Mouse (Mus musculus) CH12.LX (cell line): ENCODE results near the gene Tmem97. TPM values are rescaled to one million over a fixed set of nuclear protein-coding genes. Genes with fewer than 3 reads are reported as not detected.

Experiments
- DNase-seq: peaks from one replicate; pipeline ENCODE4 v3.0.0-alpha.2; 2013; ENCODE audit errors: extremely low read depth
- H3K27ac ChIP-seq: 2 replicates; pipeline ENCODE4 v1.5.1; 2012; ENCODE audit warnings: low read depth, mild to moderate bottlenecking, control low read depth, moderate library complexity; ENCODE audit not compliant: insufficient read depth
- H3K27me3 ChIP-seq: replicated peaks from 2 replicates; pipeline ENCODE3; 2012; ENCODE audit warnings: inconsistent platforms
- H3K36me3 ChIP-seq, 2 experiments: replicated peaks in 1 of 2; 2 replicates each; pipeline versions ENCODE3 to v1.6.1; 2012; ENCODE audit warnings: inconsistent platforms in 1 of 2, low read length in 1 of 2, mild to moderate bottlenecking in 1 of 2, mixed read lengths in 1 of 2, moderate library complexity in 1 of 2; ENCODE audit not compliant: control insufficient read depth in 1 of 2, insufficient read depth in 1 of 2
- H3K4me1 ChIP-seq, 2 experiments: 2 replicates each; pipeline ENCODE4 v1.6.1; 2012; ENCODE audit warnings: inconsistent platforms in 1 of 2, moderate library complexity in 1 of 2; ENCODE audit not compliant: insufficient read depth in 2 of 2, control insufficient read depth in 1 of 2
- H3K4me2 ChIP-seq: 2 replicates; pipeline ENCODE4 v1.6.1; 2012; ENCODE audit warnings: low read depth, mild to moderate bottlenecking, control low read depth; ENCODE audit not compliant: poor library complexity, insufficient read depth, severe bottlenecking
- H3K4me3 ChIP-seq, 3 experiments: fragments of 150-350 bp in 1 of 3; sonication (generic) in 1 of 3; replicated peaks in 1 of 3; 2 replicates each; pipeline versions ENCODE3 to v1.5.1; 2011 to 2012; ENCODE audit warnings: low read depth in 2 of 3, low read length in 2 of 3, mild to moderate bottlenecking in 2 of 3, moderate library complexity in 2 of 3, control low read depth in 1 of 3, improper control_type of control experiment in 1 of 3, inconsistent platforms in 1 of 3, mixed read lengths in 1 of 3; ENCODE audit not compliant: poor library complexity in 1 of 3
- H3K79me2 ChIP-seq: replicated peaks from 2 replicates; pipeline ENCODE4 v1.6.1; 2012; ENCODE audit warnings: mild to moderate bottlenecking, moderate library complexity; ENCODE audit not compliant: control insufficient read depth, poor library complexity, insufficient read depth, severe bottlenecking; ENCODE audit errors: extremely low read depth
- H3K9ac ChIP-seq: 2 replicates; pipeline ENCODE4 v1.6.1; 2012; ENCODE audit warnings: low read depth, mild to moderate bottlenecking, control low read depth, moderate library complexity; ENCODE audit not compliant: insufficient read depth
- H3K9me3 ChIP-seq: replicated peaks from 2 replicates; pipeline ENCODE3; 2012; ENCODE audit warnings: low read length, inconsistent platforms, mixed read lengths
- CTCF ChIP-seq, 2 experiments: IDR thresholded peaks in 1 of 2; conservative IDR thresholded peaks in 1 of 2; 2 replicates each; pipeline ENCODE4 v1.5.1; 2011 to 2012; ENCODE audit warnings: low read depth in 2 of 2, low read length in 2 of 2, improper control_type of control experiment in 1 of 2, inconsistent platforms in 1 of 2, mild to moderate bottlenecking in 1 of 2, moderate library complexity in 1 of 2
- E2F4 ChIP-seq: IDR thresholded peaks from 2 replicates; pipeline ENCODE4 v1.6.1; 2011; ENCODE audit warnings: low read depth, low read length, improper control_type of control experiment; ENCODE audit not compliant: insufficient replicate concordance
- ELF1 ChIP-seq: IDR thresholded peaks from 2 replicates; pipeline ENCODE4 v1.6.1; 2014; ENCODE audit warnings: low read depth, mild to moderate bottlenecking, inconsistent platforms, low read length, improper control_type of control experiment
- ETS1 ChIP-seq: conservative IDR thresholded peaks from 2 replicates; pipeline ENCODE4 v1.6.1; 2012; ENCODE audit warnings: low read depth, mild to moderate bottlenecking, inconsistent platforms, low read length, improper control_type of control experiment, moderate library complexity
- GABPA ChIP-seq: IDR thresholded peaks from 2 replicates; pipeline ENCODE4 v1.6.1; 2012; ENCODE audit warnings: low read depth, low read length, improper control_type of control experiment, inconsistent platforms; ENCODE audit not compliant: insufficient replicate concordance
- HCFC1 ChIP-seq: IDR thresholded peaks from 2 replicates; pipeline ENCODE4 v1.6.1; 2012; ENCODE audit warnings: low read depth, mild to moderate bottlenecking, inconsistent platforms, low read length, improper control_type of control experiment
- IRF4 ChIP-seq: IDR thresholded peaks from 2 replicates; pipeline ENCODE4 v1.6.1; 2014; ENCODE audit warnings: low read depth, mild to moderate bottlenecking, inconsistent platforms, low read length, improper control_type of control experiment
- JUND ChIP-seq: conservative IDR thresholded peaks from 2 replicates; pipeline ENCODE4 v1.6.1; 2011; ENCODE audit warnings: low read depth, low read length, improper control_type of control experiment
- KAT2A ChIP-seq: IDR thresholded peaks from 2 replicates; pipeline ENCODE4 v1.6.1; 2012; ENCODE audit warnings: low read length, improper control_type of control experiment, inconsistent platforms; ENCODE audit not compliant: insufficient replicate concordance
- MAFK ChIP-seq: IDR thresholded peaks from 2 replicates; pipeline ENCODE4 v1.6.1; 2011; ENCODE audit warnings: low read length, improper control_type of control experiment; ENCODE audit not compliant: insufficient replicate concordance
- MAZ ChIP-seq: IDR thresholded peaks from 2 replicates; pipeline ENCODE4 v1.6.1; 2012; ENCODE audit warnings: low read depth, mild to moderate bottlenecking, inconsistent platforms, low read length, improper control_type of control experiment, moderate library complexity
- MEF2A ChIP-seq: IDR thresholded peaks from 2 replicates; pipeline ENCODE4 v1.6.1; 2014; ENCODE audit warnings: low read depth, mild to moderate bottlenecking, inconsistent platforms, low read length, improper control_type of control experiment, borderline replicate concordance
- MXI1 ChIP-seq: IDR thresholded peaks from 2 replicates; pipeline ENCODE4 v1.6.1; 2011; ENCODE audit warnings: mild to moderate bottlenecking, low read depth, low read length, improper control_type of control experiment
- MYC ChIP-seq: IDR thresholded peaks from 2 replicates; pipeline ENCODE4 v1.6.1; 2011; ENCODE audit warnings: low read depth, mild to moderate bottlenecking, improper control_type of control experiment, low read length
- NELFE ChIP-seq: IDR thresholded peaks from 2 replicates; pipeline ENCODE4 v1.6.1; 2011; ENCODE audit warnings: low read depth, low read length, improper control_type of control experiment
- NRF1 ChIP-seq: IDR thresholded peaks from 2 replicates; pipeline ENCODE4 v1.6.1; 2014; ENCODE audit warnings: low read depth, mild to moderate bottlenecking, inconsistent platforms, low read length, improper control_type of control experiment, moderate library complexity
- PAX5 ChIP-seq: IDR thresholded peaks from 2 replicates; pipeline ENCODE4 v1.6.1; 2012; ENCODE audit warnings: low read length, inconsistent platforms, mixed read lengths
- POLR2A ChIP-seq: IDR thresholded peaks from 2 replicates; pipeline ENCODE4 v1.6.1; 2011; ENCODE audit warnings: low read depth, mild to moderate bottlenecking, improper control_type of control experiment, low read length
- POLR2AphosphoS2 ChIP-seq: IDR thresholded peaks from 2 replicates; pipeline ENCODE4 v1.6.1; 2011; ENCODE audit warnings: low read depth, low read length, improper control_type of control experiment
- RCOR1 ChIP-seq: conservative IDR thresholded peaks from 2 replicates; pipeline ENCODE4 v1.6.1; 2012; ENCODE audit warnings: low read depth, mild to moderate bottlenecking, inconsistent platforms, low read length, improper control_type of control experiment
- SIN3A ChIP-seq: IDR thresholded peaks from 2 replicates; pipeline ENCODE4 v1.6.1; 2012; ENCODE audit warnings: low read length, improper control_type of control experiment, inconsistent platforms
- SMC3 ChIP-seq: IDR thresholded peaks from 2 replicates; pipeline ENCODE4 v1.6.1; 2011; ENCODE audit warnings: low read depth, low read length, improper control_type of control experiment
- TBP ChIP-seq: conservative IDR thresholded peaks from 2 replicates; pipeline ENCODE4 v1.6.1; 2011; ENCODE audit warnings: low read depth, low read length, improper control_type of control experiment
- TCF12 ChIP-seq: IDR thresholded peaks from 2 replicates; pipeline ENCODE4 v1.6.1; 2014; ENCODE audit warnings: low read depth, mild to moderate bottlenecking, inconsistent platforms, low read length, improper control_type of control experiment
- UBTF ChIP-seq: IDR thresholded peaks from 2 replicates; pipeline ENCODE4 v1.6.1; 2012; ENCODE audit warnings: low read depth, mild to moderate bottlenecking, inconsistent platforms, low read length, improper control_type of control experiment, moderate library complexity
- USF2 ChIP-seq: conservative IDR thresholded peaks from 2 replicates; pipeline ENCODE4 v1.6.1; 2011; ENCODE audit warnings: low read depth, low read length, improper control_type of control experiment
- ZC3H11A ChIP-seq: IDR thresholded peaks from 2 replicates; pipeline ENCODE4 v1.6.1; 2012; ENCODE audit warnings: low read depth, mild to moderate bottlenecking, inconsistent platforms, low read length, improper control_type of control experiment
- ZKSCAN1 ChIP-seq: IDR thresholded peaks from 2 replicates; pipeline ENCODE4 v1.6.1; 2012; ENCODE audit warnings: low read depth, inconsistent platforms, low read length, improper control_type of control experiment, borderline replicate concordance
- ZMIZ1 ChIP-seq: IDR thresholded peaks from 2 replicates; pipeline ENCODE4 v1.6.1; 2012; ENCODE audit warnings: low read depth, mild to moderate bottlenecking, inconsistent platforms, low read length, improper control_type of control experiment
- ZNF384 ChIP-seq: IDR thresholded peaks from 2 replicates; pipeline ENCODE4 v1.6.1; 2012; ENCODE audit warnings: low read depth, low read length, improper control_type of control experiment, inconsistent platforms
- dilution Hi-C: fragments of 300-500 bp; cut with MboI; formaldehyde crosslinking; loops from 2 replicates; pipeline ENCODE4 v1.14.3; 2020; ENCODE audit warnings: low sequenced_read_pairs; ENCODE audit not compliant: extremely low pct_unique_long_range_greater_than_20kb, extremely low pct_ligation_motif_present
- in situ Hi-C: fragments of 300-500 bp; cut with MboI; formaldehyde crosslinking; loops from 3 replicates; pipeline ENCODE4 v1.14.3; 2019; ENCODE audit warnings: low sequenced_read_pairs, low pct_ligation_motif_present, low pct_unique_long_range_greater_than_20kb, mixed read lengths
- polyA plus RNA-seq: library from polyadenylated mRNA; unstranded; fragments of >175 nt; gene quantifications from 2 replicates; pipeline ENCODE4 v1.2.1, GENCODE M21; 2012; ENCODE audit warnings: low read depth; ENCODE audit not compliant: insufficient read length
- total RNA-seq, 2 experiments: library from RNA; depleted of rRNA; stranded (reverse); fragments of 300-350 nt in 1 of 2; fragments of >200 nt in 1 of 2; gene quantifications; 2 replicates each; pipeline ENCODE4 v1.2.3; 2012 to 2014

Gene Tmem97
- total and polyA plus RNA-seq, 3 experiments: 213 to 347 (median 268) TPM

DNA sequence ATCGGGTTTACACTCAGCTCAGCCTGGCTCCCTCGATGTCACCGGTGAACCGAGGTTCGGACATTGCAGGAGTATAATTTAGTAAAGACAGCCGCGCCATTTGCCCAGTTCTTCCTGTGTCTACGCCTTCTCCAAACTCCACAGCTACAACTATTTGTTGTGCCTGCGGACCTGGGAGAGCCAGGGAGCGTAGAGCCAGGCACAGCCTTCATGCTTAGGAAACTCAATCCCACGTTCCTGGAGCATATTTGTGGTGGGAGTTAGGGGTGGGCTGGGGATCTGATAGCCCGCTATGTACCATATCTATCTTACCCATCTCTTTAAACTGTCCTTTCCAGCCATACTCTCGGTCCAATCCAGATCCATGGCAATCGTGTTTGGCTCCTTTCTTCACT, 13.9 kb downstream of the Tmem97 start:
- H3K27ac ChIP-seq: peak overlapping the region; percentile 15
- H3K4me3 ChIP-seq: peak overlapping the region; percentile 70 to 86 (median 86)
- H3K4me1 ChIP-seq: peaks cover 14 to 42% of the 10 kb centered on the region in 2 experiments
- TF ChIP-seq NELFE (no peak), TBP (no peak), PAX5 (no peak), JUND (no peak), ELF1 (no peak), IRF4 (no peak), KAT2A (no peak), GABPA (no peak)
- no peaks in the 10 kb centered on the region for H3K27me3 ChIP-seq
- peak overlapping the region; percentile 77 for H3K9ac ChIP-seq
- H3K9me3 ChIP-seq: no peaks in the 10 kb centered on the region
- H3K4me2 ChIP-seq: peak overlapping the region; percentile 95
- peaks cover 64% of the 10 kb centered on the region for H3K79me2 ChIP-seq
- in situ Hi-C loops: no loop called here
- DNase-seq: no peak
- H3K36me3 ChIP-seq: peaks cover 29 to 53% of the 10 kb centered on the region in 2 experiments
- dilution Hi-C loops: no loop called here

DNA sequence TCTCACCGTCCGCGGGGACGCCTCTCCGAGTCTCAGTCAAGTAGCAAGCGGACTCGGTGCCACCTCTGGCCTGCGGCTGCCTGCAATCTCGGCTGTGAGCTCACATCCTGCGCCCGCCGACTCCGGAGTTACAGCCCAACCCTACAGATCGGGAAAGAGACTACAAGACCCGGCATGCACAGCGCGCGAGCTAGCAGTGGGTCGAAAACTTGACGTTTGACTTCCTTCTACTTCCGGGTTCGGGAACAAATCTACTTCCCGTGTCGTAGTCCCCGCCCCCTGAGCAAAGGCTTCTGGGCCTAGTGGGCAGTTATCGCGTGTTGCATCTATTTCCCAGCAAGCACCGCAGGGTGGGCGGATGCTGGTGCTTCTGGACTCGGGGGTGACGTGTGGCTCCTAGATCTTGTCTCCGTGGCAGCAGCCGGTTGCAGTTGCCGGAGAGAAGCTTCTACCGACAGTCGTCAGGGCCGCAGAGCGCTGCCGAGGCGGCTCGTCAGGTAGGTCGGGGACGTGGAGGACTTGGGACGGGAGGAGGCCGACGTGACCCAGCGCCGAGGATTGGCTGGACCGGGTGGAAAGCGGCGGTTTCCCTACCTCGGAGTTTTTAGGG, 14.4 kb downstream of the Tmem97 start, which contains the start of the genes Tnfaip1 and Ift20:
Tnfaip1 (minus strand) TSS at position 253 of the 610 bp plus-strand sequence.
Ift20 (plus strand) TSS at position 282 of the 610 bp plus-strand sequence.
- H3K4me1 ChIP-seq: peaks cover 14 to 42% of the 10 kb centered on the region in 2 experiments
- peak within 1 kb of the TSS; percentile 77 for H3K9ac ChIP-seq
- peak within 1 kb of the TSS; percentile 72 for H3K27ac ChIP-seq
- in situ Hi-C loops: no loop called here
- peak within 1 kb of the TSS; percentile 70 to 86 (median 86) for H3K4me3 ChIP-seq
- peaks cover 25 to 51% of the 10 kb centered on the region in 2 experiments for H3K36me3 ChIP-seq
- peak; percentile 100 for DNase-seq
- H3K4me2 ChIP-seq: peak within 1 kb of the TSS; percentile 96
- no peaks in the 10 kb centered on the region for H3K9me3 ChIP-seq
- H3K79me2 ChIP-seq: peaks cover 69% of the 10 kb centered on the region
- dilution Hi-C loops: no loop called here
- H3K27me3 ChIP-seq: no peaks in the 10 kb centered on the region
- no peak for TF ChIP-seq ZC3H11A
- TF ChIP-seq MAZ: peak; percentile 82; the same call in 1 of the 2 replicates
- peak; percentile 89 for TF ChIP-seq TCF12
- TF ChIP-seq ZMIZ1: peak; percentile 87; the same call in 1 of the 2 replicates
- TF ChIP-seq TBP: peak; percentile 73; the same call in 1 of the 2 replicates
- peak; percentile 92; the same call in 1 of the 2 replicates for TF ChIP-seq SIN3A
- TF ChIP-seq NELFE: peak; percentile 93
- no peak for TF ChIP-seq ZKSCAN1
- TF ChIP-seq IRF4: peak; percentile 36; the same call in 1 of the 2 replicates
- TF ChIP-seq HCFC1: peak; percentile 95
- TF ChIP-seq RCOR1: no peak
- TF ChIP-seq JUND: no peak
- TF ChIP-seq MXI1: peak; percentile 92
- TF ChIP-seq ETS1: no peak
- TF ChIP-seq NRF1: peak; percentile 67
- peak; percentile 92; the same call in 1 of the 2 replicates for TF ChIP-seq GABPA
- no peak; the same call in none of the 2 replicates for TF ChIP-seq UBTF
- TF ChIP-seq POLR2AphosphoS2: peak; percentile 85; the same call in 1 of the 2 replicates
- peak; percentile 97 for TF ChIP-seq POLR2A
- TF ChIP-seq MEF2A: peak; percentile 75
- TF ChIP-seq E2F4: no peak; the same call in 1 of the 2 replicates
- peak; percentile 88 for TF ChIP-seq MYC
- peak; percentile 98 for TF ChIP-seq ELF1
- TF ChIP-seq SMC3: no peak
- no peak for TF ChIP-seq CTCF (conservative IDR thresholded peaks at IDR 0.05 in 1 of 2, IDR thresholded peaks at IDR 0.05 in 1 of 2; ENCODE audit: low read depth in 2 of 2, low read length in 2 of 2)
- TF ChIP-seq MAFK: no peak
- no peak for TF ChIP-seq USF2
- TF ChIP-seq ZNF384: no peak
- no peak for TF ChIP-seq PAX5
